Mouse (Mus musculus): ENCODE data around the gene Clip1. TPM values are rescaled to one million over a fixed set of nuclear protein-coding genes. Genes with fewer than 3 reads are reported as not detected.
"Not testable (repeated sequence)": the region's sequence is repeated elsewhere in the genome, so short reads cannot be mapped to it uniquely, and the experiment has no call there.

Gene Clip1
- 100 to 1,000 TPM; 341 to 375 (median 357) TPM for total RNA-seq (2022)

DNA sequence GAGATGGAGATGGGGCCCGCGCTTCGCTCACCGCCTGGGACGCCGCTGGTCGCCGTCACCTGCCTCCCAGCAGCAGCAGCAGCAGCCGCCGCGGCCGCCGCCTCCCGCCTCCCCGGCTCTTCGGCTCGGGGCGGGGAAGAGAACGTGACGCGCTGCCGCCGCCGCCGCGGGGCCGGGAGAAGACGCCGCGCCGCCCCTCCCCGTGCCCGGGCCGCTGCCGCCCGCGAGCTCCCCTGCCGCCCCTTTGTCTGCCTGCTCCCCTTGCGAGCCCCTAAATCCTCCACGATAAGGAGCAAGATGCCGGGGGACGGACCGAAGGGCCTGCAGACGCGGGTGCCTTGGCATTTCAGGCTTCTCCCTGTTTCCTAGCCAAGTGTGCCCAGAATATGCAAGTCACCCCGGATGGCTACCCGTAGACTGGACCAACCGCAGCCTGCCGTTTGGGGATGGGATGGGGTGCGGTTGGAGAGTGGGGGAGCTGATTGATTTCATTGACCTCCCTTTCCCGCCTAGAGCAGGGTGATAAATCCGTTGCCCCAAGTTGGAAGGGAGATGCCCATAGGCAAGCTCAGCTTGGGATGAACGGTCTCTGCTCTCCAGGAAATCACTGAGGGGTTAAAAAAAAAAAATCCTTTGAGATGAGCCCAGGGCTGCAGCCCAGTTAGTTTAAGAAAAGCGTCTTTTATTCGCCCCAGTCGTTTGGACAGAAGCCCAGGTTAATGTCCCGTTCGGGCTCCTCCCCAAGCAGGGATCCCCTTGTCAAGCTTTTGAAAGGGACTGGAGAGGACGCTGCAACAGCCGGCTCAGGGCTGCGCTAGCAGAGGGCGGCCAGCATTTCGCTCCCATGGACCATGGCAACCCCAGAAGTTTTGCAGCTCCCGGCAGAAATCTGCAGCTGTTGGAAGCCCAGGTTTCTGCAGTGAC is at the start of gene Clip1:
Gene Clip1, minus strand, starts transcription at position 398 of the 924 bp plus-strand sequence.
- DNase-seq (ENCODE audit: low spot score in 2 of 2) = peak in 1 of 2 experiments; percentile 44

DNA sequence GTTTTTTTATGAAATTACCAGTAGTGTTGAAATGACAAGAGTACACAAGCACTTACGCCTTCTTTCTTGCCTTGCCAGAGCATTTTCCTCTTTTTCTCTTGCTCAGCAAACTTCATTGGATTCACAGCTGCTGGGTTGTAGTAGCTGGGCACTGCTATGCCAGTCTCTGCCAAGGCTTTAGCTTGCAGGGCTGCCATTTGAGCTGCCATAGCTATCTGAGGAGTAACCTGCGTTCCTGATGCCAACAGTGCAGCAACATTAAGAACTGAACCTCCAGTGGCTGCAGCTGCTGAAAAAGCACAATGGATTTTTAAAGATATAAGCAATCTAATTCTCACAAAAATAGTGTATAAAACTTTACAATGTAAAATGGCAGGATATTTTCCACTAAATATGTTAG is 46.6 kb upstream of the Clip1 start:
- peak in 1 of 2 experiments; percentile 22 for DNase-seq (ENCODE audit: low spot score in 2 of 2)

DNA sequence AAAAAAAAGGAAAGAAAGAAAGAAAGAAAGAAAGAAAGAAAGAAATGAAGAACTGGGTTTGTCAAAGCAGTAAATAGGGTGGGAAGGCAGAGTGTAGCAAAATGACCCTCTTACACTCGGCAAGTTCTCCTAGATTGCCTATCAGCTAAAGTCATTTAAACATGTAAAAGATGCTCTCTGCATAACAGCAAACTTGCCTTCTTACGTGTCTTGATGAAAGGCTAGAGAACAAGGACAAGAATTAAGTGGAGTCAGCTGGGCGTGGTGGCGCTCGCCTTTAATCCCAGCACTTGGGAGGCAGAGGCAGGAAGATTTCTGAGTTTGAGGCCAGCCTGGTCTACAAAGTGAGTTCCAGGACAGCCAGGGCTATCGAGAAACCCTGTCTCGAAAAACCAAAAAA is 39.4 kb upstream of the Clip1 start:
- DNase-seq (ENCODE audit: low spot score in 2 of 2) = not testable (repeated sequence)

DNA sequence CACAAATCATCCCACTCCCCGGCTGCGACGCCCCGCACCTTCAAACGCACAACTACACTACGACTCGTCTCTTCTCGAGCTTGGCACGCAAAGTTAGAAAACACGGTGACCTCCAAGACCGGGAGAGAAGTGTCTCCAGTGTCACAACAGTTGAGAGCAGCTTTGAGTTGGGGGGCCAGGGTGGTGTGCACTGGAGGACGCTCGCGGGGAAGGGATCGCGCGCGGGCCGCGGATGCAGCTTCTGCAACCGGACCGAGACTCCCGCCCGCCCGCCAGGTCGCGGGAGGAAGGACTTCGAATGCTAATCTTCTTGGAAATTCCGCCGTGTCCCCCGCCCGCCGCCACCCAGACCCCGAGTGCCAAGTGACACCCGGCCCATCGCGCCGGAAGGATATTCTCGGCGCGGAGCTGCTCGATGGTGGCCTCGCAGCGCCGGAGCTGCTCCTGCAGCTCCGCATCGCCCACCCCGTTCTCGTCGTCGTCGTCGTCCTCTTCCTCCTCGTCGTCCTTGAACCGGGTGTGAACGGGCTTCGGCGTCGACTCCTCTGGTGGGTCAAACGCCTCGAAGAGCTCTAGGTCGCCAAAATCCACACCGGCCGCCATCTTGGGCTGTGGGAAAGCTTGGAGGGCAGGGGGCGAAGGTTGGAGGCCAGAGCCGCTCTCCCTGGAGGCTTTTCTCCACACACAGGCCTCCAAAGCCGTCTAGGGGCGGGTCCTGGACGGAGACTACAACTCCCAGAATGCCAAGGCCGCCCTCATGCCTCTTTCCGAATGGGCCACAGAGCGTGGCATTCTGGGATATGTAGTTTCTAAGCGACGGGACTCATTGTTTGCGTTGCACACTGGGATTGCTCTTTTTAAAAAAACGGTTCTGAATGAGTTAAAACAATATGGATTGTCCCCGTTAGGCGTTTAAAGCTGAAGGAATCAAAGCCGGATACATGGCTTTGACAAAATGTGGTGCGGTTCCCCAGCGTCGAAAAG is 36.2 kb upstream of the Clip1 start, which contains the start of gene Zcchc8:
Gene Zcchc8, minus strand, starts transcription at position 773 of the 984 bp plus-strand sequence.
- peak; percentile 92 to 94 for DNase-seq (ENCODE audit: low spot score in 2 of 2)

DNA sequence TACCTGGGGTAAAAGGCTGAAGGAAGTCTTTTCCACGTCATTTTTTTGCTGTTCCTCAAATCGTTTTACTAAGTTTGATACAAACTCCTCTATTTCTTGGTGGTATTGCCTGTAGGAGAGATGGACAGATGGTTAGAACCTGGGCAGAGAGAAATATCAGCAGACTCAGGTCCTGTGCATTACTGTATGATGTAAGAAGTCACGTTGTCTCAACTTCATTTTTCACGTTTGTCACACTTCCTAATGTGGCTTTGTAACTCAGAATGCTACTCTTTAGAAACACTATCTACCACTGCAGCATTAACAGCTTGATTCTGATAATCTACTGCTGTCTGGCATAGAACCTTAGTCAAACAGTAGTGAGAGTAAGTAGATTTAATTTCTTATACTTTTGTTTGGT is 30.2 kb upstream of the Clip1 start:
- DNase-seq (ENCODE audit: low spot score in 2 of 2) = no peak

DNA sequence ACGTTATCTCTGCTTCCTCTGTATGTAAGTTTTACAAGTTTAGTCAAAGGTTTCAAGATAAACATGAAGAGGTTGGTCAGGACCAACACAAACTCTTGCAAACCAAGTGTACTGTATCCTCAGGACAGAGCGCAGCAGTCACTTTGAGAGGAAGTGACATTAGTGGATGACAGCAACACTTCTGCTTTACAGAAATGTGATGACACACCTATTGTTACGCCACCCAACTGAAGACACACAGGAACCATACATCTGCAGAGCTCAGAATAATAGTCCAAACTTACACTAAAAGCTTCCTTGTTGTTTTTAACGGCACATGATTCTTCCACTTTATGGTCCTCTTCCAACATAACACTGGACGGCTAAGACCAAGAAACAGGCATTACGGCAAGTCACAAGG is 29.4 kb upstream of the Clip1 start:
- no peak for DNase-seq (ENCODE audit: low spot score in 2 of 2)

DNA sequence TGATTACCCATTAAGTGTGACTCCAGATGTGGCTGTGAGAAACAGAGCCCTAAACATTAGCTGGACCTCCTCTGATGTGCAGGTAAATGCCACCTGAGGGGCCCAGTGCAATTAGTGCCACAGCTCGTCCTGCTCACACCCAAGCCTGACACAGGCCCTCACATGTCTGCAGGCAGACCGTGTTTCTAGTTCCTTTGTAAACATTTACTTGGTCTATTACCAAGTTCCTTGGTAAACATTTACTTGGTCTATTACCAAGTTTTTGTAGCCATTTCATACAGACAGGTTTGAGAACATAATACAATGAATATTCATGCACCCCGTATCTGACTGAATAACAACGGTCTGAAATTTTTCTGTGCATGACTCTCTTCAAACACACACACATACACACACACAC is 25.2 kb upstream of the Clip1 start:
- no peak for DNase-seq (ENCODE audit: low spot score in 2 of 2)

DNA sequence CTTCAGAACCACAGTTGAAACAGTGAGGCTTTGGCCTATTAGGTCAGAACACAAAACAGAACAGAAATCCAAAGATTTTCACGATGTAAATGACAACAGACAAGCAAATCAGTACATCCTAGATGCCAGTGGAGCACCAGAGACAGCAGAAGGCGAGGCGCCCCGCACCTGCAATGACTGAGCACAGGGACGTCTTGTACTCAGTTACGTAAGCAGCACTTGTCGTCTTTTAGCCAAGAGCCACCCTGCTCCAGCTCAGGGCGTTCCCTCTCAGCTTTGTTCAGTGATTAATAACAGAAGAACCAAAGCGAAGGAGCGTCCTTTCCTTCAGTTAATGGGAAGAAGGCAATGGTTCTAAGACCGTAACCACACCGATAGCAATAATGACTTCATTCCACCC is 24.2 kb upstream of the Clip1 start:
- peak in 1 of 2 experiments; percentile 8 for DNase-seq (ENCODE audit: low spot score in 2 of 2)

DNA sequence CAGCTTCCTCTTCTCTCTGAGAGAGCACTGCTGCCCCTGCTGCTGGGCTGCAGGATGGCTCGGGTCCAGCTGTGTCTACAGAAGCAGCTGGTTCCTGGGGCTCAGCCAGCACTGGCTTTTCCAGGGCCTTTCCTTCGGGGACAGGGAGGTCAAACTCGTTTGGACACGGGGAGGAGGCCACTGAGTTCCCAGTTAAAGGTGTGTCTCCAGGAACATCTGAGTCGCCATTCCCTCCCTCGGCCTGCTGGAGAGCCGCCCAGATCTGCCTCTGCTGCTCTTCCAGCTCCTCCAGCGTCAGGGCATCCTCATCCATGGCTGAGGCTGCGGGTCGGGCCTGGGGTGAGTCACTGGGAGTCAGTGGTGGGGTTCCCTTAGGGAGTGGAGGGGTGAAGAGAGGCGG is 16.2 kb upstream of the Clip1 start:
- peak; percentile 55 to 74 for DNase-seq (ENCODE audit: low spot score in 2 of 2)

DNA sequence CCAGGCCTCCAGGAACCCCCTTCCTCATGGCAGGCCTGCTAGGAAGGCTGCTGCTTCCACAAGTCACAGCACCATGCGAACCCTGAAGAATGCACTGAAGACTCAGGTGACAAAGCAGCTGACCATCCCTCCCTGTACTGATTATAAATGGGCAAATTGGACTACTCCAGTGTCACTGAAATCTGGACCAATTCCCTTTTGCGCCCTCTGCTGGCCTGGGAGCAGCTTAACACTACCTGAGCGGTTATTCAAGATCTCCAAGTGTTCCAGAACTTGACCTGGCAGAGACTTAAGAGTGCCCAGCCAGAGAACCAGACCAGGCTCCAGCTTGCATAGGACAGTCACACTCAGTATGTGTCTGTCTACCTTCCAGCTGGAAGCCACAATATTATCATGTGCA is 14.8 kb upstream of the Clip1 start:
- DNase-seq (ENCODE audit: low spot score in 2 of 2) = peak in 1 of 2 experiments; percentile 52

DNA sequence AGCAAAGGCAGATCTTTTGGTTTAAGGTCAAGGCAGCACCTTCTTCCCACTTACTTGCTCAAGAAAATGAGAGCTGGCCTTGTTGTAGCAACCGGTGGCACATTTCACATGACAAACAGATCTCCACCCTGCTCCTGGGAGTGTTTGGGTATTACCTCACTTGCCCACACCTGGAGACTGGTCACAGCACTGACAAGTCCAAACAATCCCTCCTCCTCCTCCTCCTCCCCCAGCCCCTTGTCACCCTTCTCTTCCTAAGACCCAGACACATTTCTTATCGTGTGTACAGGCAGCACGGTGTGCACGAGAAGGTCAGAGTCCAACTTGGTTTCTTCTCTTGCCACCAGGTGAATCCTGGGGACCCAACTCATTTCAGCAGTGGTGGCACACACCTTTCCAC is 12.5 kb upstream of the Clip1 start:
- no peak for DNase-seq (ENCODE audit: low spot score in 2 of 2)

DNA sequence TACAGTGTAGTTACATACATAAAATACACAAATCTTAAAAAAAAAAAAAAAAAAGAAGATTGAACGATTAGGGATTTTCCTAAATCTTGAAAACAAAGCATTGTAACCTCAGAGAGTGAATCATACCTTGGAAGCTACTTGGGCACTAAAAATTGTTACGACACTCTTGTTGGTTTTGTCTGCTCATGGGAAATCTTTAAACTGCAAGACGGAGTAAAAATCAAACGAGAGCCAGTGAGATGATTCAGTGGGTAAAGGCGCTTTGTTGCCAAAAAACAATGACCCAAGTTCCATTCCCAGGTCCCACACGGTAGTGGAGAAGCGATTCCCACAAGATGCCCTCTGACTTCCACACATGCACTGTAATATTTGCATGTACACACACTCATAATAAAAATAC is 11.8 kb upstream of the Clip1 start:
- DNase-seq (ENCODE audit: low spot score in 2 of 2) = no peak

DNA sequence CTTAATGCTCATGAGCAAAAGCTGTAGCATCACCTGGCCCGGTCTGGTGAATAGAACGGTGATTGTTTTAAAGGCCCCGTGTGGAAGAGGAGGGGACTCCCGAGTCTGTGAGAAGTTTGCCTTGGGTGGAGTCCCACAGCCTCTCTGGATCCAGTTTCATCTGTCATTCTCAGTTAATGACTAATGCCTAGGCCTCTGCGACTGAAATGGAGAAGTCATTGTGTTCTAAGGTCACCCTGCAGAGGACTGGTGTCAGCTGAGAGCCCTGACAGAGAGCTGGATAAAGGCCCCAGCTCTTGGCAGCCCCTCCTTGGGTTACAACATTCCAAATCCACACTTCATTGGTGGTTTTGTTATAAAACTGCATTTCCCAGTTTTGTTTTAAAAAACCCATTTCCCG is 10.1 kb upstream of the Clip1 start:
- DNase-seq (ENCODE audit: low spot score in 2 of 2) = no peak

DNA sequence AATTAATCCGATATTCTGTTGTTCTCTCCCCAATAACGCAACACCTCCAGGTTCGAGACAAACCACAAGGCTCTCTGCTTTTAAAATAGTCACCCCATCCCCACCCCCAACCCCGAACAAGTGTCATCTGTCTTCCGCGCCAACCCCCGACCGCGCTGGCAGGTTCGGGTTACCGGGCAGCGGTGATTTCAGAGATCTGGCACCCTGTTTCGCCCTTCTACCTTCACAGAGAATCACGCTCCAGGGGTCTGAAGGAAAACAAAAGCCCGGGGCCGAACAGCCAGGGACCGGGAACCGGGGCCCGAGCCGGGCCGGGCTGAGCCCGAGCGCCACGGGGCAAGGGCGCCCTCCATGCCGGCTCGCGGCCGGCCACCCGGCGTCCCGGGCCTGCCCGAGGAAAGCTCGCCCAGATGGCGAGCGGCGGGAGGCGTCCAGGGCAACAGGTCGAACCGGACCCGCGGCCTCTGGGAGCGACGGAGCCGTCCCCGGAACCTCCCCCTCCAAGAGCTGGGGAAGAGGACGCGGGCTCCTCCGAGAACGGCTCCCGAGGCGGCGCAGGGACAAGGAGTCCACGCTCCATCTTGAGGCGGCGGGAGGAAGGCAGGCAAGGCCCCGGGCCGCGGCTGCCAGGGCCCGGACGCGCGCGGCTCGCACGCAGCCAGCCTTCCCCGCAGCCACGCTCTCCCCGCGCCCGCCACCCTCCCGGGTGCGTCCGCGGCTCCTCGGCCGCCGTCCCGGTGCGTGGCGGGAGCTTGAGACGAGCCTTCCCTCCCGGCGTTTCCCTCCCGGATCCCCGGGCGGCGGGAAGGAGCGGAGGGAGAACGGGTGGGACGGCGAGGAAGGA is 819 bp downstream of the Clip1 start:
- DNase-seq (ENCODE audit: low spot score in 2 of 2) = peak; percentile 64 to 71

DNA sequence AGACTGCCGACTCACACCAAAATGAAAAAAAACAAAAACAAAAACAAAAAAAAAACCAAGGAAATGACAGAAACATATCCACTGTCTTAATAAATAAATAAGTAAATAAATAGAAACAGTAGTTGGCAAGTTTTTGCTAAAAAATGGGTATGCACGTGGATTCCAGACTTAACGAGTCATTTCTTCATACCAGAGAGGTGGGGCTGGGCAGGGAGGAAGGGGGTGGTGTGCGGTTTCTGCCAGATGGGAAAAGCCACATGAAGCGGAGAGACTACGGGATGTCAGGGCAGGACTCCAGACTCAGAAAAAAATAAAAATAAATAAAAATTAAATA is 1.4 kb downstream of the Clip1 start:
- DNase-seq (ENCODE audit: low spot score in 2 of 2) = no peak

DNA sequence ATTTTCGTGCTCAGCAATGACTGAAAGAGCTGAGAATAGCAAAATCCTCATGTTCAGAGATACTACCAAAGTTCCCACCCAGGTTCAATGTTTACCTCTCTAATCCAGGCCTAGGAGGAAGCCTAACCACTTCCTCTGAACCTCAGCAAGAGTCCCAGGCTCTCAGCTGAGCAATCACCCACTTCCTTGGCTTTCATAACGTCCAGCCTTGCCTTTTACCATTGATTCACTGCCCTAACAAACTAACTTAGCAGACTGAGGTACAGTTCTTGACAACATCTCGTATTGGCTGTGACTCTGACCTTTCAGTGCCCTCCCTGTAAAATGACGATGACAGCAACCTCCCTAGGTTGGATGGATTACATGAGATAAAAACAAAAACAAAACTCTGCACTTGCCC is 2.0 kb downstream of the Clip1 start:
- DNase-seq (ENCODE audit: low spot score in 2 of 2) = no peak

DNA sequence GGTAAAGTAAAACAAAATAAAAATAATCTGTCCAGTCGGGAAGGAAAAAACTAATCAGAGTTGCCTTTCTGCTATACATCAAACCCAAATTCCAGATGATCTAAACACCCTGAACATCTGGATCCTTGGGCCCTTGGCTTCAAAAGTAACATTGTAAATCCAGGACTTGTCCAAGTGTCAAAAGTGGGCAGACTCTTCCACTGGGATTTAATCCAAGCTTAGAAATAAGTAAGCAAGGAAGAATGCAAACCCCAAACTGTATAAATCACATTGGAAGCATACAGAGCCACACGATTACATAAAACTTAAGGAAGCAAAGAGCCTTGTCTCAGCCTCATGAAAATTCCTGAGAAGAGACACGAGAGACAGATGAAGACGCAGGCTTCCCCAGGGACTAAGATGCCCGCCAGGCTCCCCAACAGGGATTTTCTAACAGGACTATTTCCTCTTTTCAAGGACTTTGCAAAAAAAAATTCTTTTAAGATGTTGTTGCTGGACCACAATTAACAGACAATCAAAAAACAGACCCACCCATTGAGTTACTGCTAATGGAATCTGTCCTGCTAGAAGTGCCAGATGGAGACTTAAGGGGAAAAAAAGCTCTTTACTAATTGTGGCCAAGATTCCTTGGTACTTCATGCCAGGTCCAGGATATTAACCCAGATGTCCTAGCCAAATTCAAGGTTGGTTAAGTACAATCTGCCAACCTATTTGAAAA is 4.7 kb downstream of the Clip1 start:
- no peak for DNase-seq (ENCODE audit: low spot score in 2 of 2)

DNA sequence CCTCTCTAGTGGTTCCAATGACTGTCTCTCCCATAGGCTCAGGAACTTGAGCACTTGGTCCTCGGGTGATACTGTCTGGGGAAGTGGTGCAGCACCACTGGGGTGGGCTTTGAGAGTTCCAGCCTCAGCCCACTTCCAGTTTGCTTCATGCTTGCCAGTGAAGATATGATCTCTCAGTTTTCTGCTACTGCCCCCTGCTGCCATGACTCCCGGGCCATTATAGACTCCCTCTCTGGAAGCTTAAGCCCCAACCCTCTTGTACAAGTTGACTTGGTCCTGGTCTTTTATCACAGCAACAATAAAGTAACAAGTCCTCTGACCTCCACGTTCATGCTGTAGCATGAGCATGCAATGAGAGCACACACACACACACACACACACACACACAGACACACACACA is 5.3 kb downstream of the Clip1 start:
- DNase-seq (ENCODE audit: low spot score in 2 of 2) = no peak

DNA sequence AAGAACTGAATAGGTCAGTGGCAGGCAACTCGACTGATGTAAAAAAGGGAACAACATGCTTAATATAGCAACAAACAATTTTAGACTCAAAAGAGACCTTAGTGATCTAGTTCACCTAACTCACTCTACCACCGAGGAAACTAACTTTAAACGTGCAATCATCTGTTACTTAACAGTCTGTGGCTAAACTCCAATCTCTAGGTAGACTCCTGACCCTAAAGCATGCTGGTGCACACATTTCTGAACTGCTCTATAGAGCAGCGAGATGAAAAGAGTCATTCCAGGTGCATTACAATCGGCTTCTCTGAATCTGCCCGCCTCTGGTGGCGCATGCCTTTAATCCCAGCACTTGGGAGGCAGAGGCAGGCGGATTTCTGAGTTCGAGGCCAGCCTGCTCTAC is 8.7 kb downstream of the Clip1 start:
- no peak for DNase-seq (ENCODE audit: low spot score in 2 of 2)

DNA sequence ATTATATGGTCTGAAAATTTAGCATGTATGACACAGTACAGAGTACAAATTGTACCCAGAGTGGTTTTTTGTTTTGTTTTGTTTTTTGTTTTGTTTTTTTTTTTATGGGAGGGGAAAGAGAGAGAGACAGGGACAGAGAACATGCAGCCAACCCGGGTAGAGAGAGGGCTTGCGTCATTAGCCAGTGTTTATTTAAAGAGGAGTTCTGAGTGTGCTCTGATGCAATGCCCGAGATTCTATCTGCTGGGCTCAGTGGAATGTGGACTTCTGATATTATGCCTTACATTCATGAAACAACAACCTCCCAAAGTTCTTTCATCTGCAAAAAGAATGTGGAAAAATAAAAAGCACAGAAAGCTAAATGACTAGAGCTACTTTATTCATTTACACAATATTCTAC is 9.2 kb downstream of the Clip1 start:
- DNase-seq (ENCODE audit: low spot score in 2 of 2) = no peak

DNA sequence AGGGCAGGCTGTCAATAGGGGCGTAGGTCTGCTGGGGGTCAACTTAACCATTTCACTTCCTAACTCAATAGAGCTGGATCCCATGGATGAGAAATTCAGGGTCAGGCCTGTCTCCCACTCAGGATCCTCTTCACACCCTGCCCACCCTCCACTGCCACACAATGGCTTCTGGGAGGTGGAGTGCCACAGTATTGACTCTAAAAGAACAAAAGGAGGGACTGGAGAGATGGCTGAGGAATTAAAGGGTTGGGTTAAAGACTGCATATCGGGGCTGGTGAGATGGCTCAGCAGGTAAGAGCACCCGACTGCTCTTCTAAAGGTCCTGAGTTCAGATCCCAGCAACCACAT is 13.0 kb downstream of the Clip1 start:
- DNase-seq (ENCODE audit: low spot score in 2 of 2) = no peak

Data from gastrocnemius, adult 8-10 months (tissue).